Mouse (Mus musculus): ENCODE measurements around the gene H2-Ab1.

H2-Ab1 gene

DNA sequence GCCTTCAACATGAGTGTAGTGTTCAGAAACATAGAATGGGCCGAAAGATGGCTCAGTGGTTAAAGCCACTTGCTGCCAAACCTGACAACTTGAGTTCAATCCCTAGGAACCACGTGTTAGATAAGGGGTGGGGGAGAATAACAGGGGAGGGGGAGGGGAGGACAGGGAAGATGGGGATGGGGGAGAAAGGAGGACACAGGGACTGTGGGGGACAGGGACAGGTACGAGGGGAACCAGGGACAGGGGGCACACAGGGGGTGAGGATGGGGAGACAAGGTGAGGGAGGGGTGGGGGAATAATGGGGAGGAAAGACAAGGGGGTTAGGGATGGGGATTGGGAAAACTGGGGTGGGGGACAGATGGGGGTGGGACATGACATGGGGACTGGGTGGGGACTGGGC, 17.1 kb upstream of the H2-Ab1 start:
- DNase-seq: no peak

DNA sequence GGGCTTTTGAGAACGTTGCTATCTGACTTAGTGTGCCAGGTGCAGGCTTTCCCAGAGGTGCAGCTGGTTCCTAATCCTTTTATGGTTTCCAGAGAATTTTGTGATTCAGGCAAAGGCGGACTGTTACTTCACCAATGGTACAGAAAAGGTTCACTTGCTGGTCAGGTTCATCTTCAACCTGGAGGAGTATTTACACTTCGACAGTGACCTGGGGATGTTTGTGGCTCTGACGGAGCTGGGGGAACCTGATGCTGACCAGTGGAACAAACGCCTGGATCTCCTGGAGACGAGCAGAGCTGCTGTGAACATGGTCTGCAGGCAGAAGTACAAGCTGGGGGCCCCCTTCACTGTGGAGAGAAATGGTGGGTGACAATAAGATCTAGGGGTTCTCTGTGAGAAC, 16.6 kb upstream of the H2-Ab1 start:
- no peak for DNase-seq

GRCm38 (mm10) chr17:34244656-34245055, 12.8 kb upstream of the H2-Ab1 start:
- no peak for DNase-seq

GRCm38 (mm10) chr17:34247047-34247446, 10.4 kb upstream of the H2-Ab1 start:
- no peak for DNase-seq

GRCm38 (mm10) chr17:34248764-34249163, 8.7 kb upstream of the H2-Ab1 start:
- no peak for DNase-seq

GRCm38 (mm10) chr17:34249361-34249760, 8.1 kb upstream of the H2-Ab1 start:
- no peak for DNase-seq

DNA sequence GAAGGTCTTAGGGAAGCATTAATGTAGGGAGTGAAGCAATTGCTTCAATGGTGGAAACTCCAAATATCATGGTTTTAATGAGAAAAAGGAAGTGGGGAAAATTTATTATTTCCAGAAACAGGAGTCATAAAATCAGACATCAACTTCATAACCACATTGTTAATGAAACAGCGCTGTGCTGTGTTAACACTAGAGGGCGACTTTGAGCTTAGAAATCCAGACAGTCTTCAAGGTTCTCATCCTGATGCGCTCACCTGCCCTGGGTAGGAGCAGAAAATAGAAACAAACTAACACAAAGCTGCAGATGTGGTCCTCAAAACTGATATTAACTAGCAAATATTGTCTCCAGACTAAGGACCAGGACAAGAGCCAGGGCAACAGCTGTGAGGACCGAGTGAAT, 7.6 kb upstream of the H2-Ab1 start:
- DNase-seq: peak; percentile 27 to 35

DNA sequence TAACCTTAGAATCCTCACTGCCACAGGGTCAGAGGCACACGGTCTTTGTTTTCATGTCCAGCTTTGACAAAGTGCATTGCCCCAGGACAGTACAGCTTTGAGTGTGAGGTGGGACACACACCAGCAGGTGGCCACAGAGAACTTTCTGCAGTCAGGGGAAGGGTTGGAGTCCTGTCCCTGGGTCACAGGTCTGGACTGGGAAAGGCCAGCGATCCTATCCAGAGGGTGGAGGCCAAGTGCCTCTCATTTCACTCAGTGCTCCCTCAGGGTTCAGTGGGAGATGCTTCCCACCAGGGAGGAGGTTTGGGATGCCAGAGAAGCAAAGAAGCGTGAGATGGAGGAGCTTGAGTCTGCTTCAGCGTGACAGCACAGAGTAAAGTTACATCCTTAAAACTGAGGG, 5.8 kb upstream of the H2-Ab1 start:
- no peak for DNase-seq

- no peak for DNase-seq
These were observed 988 bp upstream of the H2-Ab1 start for GRCm38 (mm10) chr17:34256501-34256900.

- DNase-seq: no peak
These were observed 3.1 kb downstream of the H2-Ab1 start for GRCm38 (mm10) chr17:34260551-34260950.

GRCm38 (mm10) chr17:34261502-34261901, 4.0 kb downstream of the H2-Ab1 start:
- peak; percentile 9 to 19 for DNase-seq

DNA sequence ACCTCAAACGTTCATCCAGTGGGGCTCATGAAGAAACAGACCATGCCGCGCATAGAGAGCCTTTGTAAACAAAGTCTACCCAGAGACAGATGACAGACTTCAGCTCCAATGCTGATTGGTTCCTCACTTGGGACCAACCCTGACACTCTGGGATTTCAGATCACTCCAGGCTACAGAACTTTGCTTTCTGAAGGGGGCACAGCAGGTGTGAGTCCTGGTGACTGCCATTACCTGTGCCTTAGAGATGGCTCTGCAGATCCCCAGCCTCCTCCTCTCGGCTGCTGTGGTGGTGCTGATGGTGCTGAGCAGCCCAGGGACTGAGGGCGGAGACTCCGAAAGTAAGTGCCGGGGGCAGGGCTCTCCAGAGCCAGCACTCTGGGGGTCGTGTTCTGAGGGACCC, 5.6 kb downstream of the H2-Ab1 start:
- peak; percentile 43 to 59 for DNase-seq

DNA sequence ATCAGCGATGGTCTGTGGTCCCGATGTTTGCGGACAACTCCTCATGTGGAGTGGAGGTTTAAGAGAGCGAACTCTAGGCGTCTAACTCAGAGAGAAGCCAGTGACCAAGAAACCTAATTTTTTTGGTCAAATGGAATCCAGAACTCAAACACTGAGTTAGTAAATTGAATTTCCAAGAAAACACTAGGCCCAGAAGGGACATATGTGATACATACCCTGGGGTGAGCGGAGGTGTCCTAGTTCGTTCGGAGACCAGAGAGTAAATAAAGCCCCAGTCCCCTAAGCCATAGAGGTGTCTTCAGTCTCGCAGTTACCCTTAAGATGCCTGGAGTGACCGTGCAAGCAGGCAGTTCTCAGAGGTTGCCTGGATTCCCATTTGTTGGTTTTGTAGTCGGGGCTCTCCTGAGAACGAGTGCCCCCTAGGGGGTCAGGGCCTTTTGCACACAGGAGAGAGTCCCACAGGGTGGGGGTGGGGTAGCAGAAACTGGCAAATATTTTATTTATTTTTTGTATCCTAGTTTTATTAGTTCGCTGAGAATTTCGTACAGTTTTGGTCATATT, 6.4 kb downstream of the H2-Ab1 start:
- DNase-seq: no peak

DNA sequence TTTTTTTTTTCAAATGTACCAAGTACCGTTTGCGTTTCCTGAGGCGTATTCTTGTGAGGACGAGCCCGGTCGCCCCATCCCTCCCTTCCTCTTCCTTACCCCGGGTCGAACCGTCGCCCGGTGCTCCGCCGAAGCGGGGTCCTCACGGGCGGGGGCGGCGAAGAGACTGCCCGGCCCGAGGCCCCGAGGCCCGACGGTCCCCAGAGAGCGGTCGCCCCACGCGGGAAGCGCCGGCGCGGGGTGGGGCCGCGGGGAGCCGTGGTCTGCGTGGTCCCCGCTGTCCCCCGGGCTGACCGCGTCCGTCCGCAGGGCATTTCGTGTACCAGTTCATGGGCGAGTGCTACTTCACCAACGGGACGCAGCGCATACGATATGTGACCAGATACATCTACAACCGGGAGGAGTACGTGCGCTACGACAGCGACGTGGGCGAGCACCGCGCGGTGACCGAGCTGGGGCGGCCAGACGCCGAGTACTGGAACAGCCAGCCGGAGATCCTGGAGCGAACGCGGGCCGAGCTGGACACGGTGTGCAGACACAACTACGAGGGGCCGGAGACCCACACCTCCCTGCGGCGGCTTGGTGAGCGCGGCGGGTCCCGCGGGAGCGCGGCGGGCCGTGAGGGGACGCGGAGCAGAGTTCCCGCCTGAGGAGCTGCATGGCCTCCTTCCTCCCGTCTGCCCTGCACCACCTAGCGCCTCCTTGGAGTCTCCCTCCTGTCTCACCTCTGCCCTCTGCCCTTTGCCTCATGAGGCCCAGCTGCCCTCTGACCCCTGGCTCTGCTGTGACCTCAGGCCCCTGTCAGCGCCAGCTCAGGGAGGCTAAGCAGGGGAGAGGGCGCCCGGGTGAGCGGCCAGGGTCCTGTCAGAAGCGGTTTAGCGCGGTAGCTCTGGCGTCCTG, 7.2 kb downstream of the H2-Ab1 start:
- DNase-seq: no peak

GRCm38 (mm10) chr17:34268262-34268661, 10.8 kb downstream of the H2-Ab1 start:
- DNase-seq: no peak

- no peak for DNase-seq
These were observed 11.3 kb downstream of the H2-Ab1 start for GRCm38 (mm10) chr17:34268748-34269147.

GRCm38 (mm10) chr17:34269817-34270216, 12.3 kb downstream of the H2-Ab1 start:
- no peak for DNase-seq

DNA sequence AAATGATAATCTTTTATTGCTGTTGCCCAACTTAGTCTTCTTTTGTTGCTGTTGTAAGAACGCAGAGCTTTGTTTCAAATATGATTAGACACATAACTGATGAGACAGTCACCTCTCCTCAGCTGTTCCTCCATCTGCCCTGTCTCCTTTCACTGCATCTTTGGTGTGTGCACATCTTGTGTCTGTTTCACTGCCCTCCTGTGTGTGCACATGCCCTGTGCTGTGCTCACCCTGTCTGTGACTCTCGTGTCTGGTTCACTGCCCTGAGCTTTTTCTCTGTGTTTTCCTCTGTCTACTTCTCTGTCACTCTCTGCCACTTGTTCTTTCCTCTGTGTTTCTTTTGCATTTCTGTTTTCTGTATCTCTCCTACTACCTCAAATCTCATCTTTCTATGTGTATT, 12.7 kb downstream of the H2-Ab1 start:
- DNase-seq: no peak

GRCm38 (mm10) chr17:34270940-34271339, 13.5 kb downstream of the H2-Ab1 start:
- DNase-seq: no peak

DNA sequence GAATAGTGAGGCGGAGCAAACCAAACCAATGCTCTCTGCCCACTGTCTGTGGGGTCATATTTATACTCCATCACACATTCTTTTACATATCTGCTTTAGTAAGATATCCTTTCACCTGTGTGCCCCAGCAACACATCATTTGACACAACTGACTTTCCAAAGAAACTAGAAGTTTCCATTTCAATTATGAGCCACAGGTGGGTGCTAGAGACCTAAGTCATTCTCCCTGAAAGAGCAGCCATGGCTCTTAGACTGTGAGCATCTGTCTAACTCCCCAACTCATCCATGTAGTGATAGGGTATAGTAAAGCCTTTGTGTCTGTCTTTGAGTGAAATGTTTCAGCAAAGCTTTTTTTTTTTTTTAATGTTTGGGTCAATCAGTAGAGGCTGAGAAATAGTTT, 14.6 kb downstream of the H2-Ab1 start:
- DNase-seq: no peak

DNA sequence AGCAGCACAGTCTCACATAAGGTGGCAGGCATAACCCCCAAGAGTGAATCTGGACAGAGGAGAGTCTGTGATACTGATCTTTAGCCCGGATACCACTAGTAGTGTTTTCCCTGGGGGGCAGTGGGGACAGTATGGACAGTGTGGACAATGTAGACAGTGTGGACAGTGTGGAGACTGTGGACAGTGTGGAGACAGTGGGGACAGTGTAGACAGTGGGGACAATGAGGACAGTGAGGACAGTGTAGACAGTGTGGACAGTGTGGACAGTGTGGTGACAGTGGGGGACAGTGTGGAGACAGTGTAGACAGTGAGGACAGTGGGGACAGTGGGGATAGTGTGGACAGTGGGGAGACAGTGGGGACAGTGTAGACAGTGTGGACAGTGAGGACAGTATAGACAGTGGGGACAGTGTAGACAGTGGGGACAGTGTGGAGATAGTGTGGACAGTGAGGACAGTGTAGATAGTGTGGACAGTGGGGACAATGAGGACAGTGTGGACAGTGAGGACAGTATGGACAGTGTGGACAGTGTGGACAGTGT, 23.1 kb downstream of the H2-Ab1 start:
- no peak for DNase-seq

DNA sequence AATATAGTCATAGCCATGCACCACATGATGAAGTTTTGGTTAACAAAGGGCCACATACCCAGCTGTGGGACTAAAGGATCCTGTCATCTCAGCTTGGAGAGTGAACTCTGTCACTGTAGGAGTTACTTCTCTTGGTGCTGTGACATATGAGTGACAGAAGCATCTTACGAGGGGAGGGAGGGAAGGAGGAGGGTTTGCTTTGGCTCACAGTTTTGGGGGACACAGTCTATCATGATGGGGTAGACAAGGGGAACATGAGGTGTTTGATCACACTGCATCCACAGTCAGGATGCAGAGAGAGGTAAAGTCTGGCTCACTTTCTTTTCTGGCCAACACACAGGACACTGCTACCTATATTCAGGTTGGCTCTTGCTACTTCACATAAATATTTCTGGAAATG, 24.3 kb downstream of the H2-Ab1 start:
- DNase-seq: no peak

GRCm38 (mm10) chr17:34285371-34285770, 27.9 kb downstream of the H2-Ab1 start:
- no peak for DNase-seq

DNA sequence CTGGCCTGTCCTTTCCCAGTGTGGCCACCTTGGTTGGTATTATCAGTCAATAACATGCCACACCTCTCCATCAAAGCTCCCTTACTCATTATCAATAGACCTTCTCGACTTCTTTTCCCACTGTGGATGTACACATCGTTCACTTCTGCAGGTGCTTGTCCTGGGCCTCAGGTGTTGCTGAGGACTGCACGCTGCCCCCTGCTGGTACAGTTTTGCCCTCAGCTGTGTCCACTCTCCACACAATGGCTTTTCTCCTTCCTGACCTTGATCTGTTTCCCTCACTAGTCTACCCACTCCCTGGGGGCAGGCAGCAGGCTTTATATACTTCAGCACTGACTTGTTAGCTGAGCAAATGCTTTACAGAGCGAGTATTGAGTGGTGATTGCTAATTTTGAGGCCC, 28.4 kb downstream of the H2-Ab1 start:
- DNase-seq: no peak

All from cerebellum, adult 18-20 months (tissue).